Mouse (Mus musculus) brain, embryonic 14.5 days (tissue): ENCODE measurements around the gene Ttc28. TPM values are rescaled to one million over a fixed set of nuclear protein-coding genes. Genes with fewer than 3 reads are reported as not detected.

Experiments used
- DNase-seq: peaks from one replicate; pipeline ENCODE4 v3.0.0-alpha.2; 2011; ENCODE audit warnings: low read depth
- CTCF ChIP-seq: fragments of 200-500 bp; IDR thresholded peaks from 2 replicates; pipeline ENCODE4 v1.5.1; 2012; ENCODE audit warnings: inconsistent platforms, mild to moderate bottlenecking, moderate library complexity, borderline replicate concordance; ENCODE audit not compliant: insufficient read depth, insufficient read length; ENCODE audit errors: extremely low read depth
- POLR2A ChIP-seq: fragments of 200-500 bp; IDR thresholded peaks from 2 replicates; pipeline ENCODE4 v1.6.1; 2012; ENCODE audit warnings: mild to moderate bottlenecking, inconsistent platforms, borderline replicate concordance; ENCODE audit not compliant: poor library complexity, insufficient read depth, insufficient read length, severe bottlenecking; ENCODE audit errors: extremely low read depth
- polyA plus RNA-seq: library from polyadenylated mRNA; depleted of rRNA; stranded (reverse); fragments of >200 nt; gene quantifications from 2 replicates; pipeline ENCODE4 v1.2.3, GENCODE M21; 2012

Gene Ttc28
- polyA plus RNA-seq, 1 experiment: 39.8 TPM

GRCm38 (mm10) chr5:111194829-111195228 is 315.2 kb downstream of the Ttc28 start:
- DNase-seq: no peak
- no peak for TF ChIP-seq POLR2A
- no peak for TF ChIP-seq CTCF

GRCm38 (mm10) chr5:111195488-111196485 is 316.2 kb downstream of the Ttc28 start:
- peak; percentile 93 for DNase-seq
- TF ChIP-seq POLR2A: no peak
- no peak for TF ChIP-seq CTCF

GRCm38 (mm10) chr5:111197727-111198126 is 318.1 kb downstream of the Ttc28 start:
- peak; percentile 60 for DNase-seq
- TF ChIP-seq POLR2A (no peak), CTCF (no peak)

DNA sequence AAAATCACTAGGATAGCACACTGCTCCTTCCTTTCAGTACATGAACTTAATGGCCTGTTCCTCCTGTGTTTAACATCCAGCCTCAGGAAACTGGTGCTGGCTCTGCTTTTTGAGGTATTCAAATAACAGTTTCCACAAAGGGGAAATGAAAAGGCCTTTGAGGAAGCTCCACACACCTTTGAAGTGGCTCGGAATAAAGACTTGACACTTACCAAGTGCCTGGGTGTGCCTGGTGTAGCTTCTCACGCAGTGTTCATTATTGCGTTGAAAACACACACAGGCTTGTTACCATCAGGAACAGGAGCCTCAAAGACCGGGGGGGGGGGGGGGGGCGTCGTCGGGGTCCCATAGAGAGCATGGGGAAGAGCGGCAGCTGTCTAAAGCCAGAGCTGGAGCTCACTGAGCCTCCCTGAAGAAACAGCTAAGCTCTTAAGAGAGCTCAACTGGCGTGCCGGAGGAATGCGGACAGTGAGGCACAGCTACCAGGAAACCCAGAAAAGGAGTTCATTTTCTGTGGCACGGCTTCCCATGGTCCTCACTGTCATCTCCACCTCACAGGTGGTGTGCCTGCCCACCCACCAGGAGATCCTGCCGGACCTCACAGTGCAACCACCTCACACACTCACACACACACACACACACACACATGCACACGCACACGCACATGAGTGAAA is 320.7 kb downstream of the Ttc28 start:
- no peak for TF ChIP-seq CTCF
- peak; percentile 73 for DNase-seq

GRCm38 (mm10) chr5:111200915-111201610 is 321.5 kb downstream of the Ttc28 start:
- DNase-seq: peak; percentile 96
- TF ChIP-seq CTCF (no peak), POLR2A (no peak)

DNA sequence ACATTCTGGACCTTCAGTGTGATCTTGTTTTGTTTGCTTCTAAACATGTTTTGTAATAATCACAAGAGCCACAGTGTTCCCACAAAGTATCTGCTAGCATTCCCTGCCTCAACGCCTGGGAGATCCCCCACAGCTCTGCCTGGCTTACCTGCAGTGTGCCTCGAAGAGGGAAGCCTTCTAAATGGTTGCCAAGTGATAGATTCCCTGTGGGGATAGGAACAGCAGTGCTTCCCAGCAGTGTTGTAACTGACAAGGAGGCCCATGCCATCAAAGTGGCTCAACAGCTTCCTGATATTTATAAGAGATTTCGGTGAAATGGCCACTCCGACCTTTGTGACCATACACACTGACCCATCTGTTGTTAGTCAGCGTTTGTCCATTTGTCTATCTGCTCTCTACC is 324.6 kb downstream of the Ttc28 start:
- peak; percentile 56 for DNase-seq
- TF ChIP-seq POLR2A: no peak

DNA sequence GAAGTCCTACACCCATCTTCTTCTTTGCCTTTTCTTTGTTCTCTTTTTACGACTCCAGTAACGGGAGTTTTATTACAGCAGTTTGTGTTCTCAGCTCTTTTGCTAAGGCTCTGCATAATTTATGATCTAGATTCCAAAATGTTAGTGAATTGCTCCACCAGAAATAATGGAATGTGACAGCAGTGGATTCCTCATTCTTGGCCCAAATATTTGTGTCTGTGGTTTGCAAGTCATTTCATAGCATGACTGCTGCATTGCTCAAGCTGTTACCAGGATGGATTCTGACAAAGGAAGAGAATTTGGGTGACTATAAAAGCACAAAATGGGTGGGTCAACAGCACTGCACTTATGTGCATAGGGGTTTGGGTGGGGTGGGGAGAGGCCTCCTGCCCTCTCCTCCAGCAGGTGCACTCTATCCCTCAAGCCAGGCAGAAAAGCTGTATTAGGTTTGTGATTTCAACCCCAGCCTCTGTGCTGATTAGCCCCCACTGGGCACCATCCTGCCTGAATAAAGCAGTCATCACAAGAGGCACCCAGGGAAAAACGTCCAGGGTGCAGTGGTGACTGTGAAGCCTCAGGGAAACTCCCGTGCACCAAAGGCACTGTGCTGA is 325.5 kb downstream of the Ttc28 start:
- peak; percentile 42 for DNase-seq
- TF ChIP-seq POLR2A (no peak), CTCF (no peak)

DNA sequence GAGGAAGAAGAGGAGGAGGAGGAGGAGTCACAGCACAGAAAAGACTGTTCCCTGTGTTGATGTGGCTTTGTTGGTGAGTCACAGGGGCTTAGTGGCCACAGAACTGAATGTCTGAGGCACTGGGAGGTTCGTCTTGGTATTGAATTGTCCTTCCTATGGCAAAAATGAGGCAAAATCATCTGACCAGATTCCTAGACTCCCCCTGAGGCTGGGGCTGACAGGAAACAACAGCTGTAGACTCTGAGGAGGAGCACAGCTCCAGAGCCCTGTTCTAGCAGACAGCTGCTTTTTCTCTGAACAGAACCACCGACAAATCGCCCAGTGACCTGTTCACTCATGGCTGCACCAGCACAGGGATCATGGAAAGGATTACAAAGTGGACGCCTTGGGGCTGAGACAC is 326.2 kb downstream of the Ttc28 start:
- no peak for DNase-seq

DNA sequence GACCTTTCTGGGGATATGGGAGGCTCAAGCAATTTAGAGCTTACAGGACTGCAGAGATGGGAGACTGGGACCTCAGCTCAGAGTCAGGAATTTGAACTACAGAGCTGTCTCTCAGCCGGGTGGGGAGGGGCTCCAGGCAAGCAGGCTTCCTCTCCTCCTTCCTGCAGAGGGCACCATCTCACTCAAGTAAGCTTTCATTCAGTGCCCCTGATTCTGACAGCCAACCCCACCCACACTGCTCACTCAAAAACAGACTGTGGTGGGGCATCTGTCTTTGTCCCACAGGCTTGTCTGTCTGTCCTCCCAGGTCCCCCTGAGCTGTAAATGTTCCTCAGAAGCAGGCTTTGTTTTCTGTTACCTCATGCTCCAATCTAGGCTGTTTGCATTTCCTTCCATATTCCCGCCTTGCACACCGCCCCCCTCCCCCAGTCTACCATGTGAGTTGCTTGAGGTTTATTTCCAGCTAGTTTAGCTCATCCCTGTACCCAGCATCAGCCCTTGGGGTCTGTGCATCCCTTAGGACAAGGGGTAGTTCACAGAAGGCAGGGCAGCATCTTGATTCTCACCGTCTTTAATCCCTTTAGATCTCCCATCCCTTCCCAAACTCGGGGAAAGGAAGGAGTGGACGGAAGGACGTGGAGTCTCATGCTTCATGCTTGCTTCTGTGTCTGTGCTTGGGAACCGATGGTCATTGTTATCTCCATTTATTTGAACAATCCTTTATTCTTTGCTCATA is 328.5 kb downstream of the Ttc28 start:
- TF ChIP-seq POLR2A (no peak), CTCF (peak; percentile 58)
- peak; percentile 79 for DNase-seq

More for the DNA sequence above, 326.2 kb downstream of the Ttc28 start:
- TF ChIP-seq CTCF (no peak), POLR2A (no peak)

GRCm38 (mm10) chr5:111208660-111208969 is 329.0 kb downstream of the Ttc28 start:
- TF ChIP-seq POLR2A (no peak), CTCF (peak; percentile 89)
- DNase-seq: peak; percentile 85

DNA sequence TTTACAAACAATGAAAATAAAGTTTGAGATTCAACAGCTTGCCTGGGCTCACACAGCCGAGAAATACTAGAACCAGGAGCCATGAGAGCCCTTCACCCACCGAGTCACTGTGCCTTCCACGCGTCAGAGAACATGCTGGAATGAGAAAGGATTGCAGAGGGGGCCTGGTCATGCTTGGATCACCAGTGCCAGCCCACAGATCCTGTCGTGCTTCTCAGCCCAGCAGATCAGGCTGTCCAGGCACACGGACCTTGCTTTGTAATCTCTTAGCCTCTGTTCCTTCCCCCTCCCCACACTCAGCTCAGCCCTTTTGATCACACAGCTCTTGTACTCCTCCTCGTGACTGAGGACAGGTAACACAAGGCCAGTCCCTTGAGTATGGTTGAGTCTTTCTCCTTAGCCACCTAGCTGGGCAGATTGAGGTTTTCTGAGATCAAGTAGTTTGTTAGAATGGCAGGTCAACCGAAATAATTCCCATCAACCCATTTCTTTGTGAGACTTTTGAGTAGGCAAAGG is 334.4 kb downstream of the Ttc28 start:
- no peak for TF ChIP-seq POLR2A
- TF ChIP-seq CTCF: 0 out of 2 replicates have a peak, but pooled peaks have one; percentile 22
- no peak for DNase-seq

DNA sequence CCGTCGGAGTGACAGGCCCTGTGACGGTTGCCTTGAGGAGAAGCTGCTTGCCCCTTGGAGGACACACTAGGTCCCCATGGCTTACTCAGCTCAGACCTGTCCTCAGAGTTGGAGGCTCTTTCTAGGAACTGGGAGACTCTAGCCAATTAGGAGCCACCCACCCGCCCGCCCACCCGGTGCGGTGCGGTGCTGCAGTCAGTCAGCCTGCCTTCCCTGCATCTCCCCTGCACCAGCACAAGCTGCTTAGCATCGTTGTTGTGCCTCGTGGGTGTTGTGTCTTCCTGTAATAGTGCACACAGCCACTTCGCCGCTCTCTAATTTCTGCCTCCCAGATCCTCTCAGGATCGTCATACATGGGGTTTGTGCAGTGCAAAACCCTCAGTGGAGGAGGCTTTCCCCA is 335.3 kb downstream of the Ttc28 start:
- TF ChIP-seq POLR2A (no peak), CTCF (no peak)
- DNase-seq: peak; percentile 83
